Mouse (Mus musculus) neural tube, embryonic 10.5 days (tissue): Measurements from ENCODE around the gene Hmbs.

Experiments
- DNase-seq: peaks from one replicate; pipeline ENCODE4 v3.0.0-alpha.2; 2017; ENCODE audit warnings: low spot score; ENCODE audit errors: extremely low spot score

The Hmbs gene

DNA sequence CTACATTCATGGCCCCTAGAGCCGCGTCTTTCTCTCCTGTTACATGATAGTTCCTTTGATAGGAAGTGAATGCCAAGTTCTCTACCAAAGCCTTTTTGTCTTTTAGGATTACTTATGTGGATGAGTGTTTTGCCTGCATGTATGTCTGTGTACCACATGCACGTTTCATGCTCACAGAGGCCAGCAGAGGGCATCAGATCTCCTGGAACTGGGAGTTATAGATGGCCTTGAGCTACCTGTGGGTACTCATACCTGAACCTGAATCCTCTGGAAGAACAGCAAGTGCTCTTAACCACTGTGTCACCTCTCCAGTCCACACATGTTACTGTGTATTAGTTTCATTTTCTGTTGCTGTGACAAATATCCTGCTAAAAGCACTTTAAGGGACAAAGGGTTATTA is 51.5 kb downstream of the Hmbs start:
- peak; percentile 27 for DNase-seq

DNA sequence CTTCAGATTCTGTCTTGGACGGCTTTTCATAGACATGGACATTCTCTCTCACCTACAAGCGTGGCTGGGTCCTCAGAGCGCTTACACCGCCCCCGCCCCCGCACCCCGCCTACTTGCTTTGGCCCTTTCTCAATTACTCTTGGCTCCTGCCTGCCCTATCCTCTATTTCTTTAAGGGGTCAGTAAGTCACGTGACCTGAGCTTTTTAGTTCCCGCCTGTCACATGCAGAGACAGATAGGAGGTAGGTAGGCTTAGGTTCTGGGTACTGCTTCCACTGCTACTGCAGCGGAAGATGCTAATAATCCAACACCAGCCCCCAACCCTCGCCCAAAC is 55.1 kb downstream of the Hmbs start:
- DNase-seq: peak; percentile 22

DNA sequence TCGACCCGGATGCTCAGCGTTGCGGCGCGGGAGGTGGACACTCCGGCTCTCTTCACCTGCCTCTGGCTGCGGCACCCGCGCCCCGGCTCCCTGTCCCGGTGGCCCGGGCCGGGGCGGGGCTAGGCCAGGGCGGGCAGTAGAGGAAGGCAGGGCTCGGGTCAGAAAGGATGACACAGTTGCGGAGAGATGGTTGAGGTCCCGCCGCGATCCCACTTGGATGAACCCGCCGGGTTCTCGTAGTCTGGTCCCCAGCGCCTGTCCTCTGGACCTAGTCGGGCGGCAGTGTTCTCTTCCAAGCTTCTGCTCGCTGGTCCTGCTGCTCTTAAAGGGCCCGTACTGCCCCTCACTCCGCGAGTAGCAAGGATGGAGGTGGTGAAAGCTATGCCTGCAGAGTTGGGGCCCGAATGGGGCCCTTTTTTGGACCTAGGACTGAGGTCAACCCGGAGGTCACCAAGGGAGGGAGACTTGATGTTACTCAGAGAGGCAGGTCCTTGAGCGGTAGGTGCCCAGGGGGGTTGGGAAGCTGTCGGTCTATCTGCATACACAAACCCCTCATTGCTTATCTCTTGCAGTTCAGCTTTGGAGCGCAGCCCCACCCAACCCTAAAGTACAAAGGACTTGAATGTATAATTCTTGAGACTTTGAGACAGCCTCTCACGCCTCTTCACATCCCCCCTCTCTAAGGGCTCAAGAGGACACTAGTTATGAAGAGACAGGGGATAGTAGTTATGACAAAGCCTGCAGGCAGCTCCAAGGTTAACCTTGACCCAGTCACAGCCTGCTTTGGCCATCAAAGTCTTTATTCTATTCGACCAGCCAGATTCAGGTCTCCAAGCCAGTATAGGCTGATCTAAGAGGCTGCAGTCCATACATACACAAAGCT is 55.7 kb downstream of the Hmbs start, which contains the start of gene Abcg4:
Gene Abcg4 (minus strand): TSS at position 540 of the 883 bp plus-strand sequence.
- DNase-seq: peak; percentile 70

DNA sequence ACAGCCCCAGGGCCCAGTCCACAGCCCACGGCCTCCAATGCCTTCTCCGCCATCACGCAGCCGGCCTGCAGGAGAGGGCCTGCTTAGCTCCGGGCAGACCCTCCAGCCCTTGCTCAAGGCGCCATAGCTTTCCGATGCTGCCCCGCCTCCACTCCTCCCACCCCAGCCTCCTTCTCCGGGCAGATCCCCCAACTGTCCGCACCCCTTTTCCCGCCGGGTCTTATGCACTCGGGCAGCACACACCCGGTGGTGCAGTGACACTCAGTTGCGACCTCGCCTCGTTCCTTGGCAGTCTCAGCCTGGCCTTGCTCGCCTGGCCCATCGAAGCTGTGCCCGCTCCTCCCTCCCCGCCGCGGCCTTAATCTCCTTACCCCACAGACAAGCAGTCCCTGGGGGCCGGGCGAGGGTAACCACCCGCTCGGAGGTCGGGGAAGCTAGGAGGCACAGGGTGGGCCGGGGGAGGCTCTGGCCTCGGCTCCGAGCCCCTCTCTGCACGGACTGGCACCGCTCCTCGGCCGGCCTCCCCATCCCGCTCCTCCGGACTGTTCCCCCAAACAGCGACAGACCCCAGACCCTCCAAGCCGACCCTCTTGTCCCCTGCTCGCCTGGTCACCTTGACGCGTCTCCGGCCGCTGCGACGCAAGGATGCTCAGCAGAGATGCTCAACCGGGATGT is 56.5 kb downstream of the Hmbs start:
- no peak for DNase-seq

DNA sequence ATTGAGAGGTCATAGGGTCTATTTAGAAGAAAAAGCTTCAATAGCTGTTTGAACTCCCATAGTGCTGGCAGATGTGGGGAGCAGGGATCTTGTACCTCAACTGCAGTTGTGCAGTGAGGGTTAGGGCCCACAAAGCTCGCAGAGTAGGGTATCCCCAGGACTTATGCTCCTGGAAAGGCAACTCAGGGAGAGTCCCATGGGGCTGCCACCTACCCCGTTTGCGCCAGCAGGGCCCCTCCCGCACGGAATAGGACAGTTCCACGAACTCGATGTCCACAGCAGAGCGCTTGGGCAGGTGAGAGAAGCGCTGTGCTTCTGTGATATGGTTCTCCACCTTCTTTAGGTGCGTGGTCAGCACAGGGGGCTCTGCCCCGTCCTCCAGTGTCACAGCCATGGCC is 57.0 kb downstream of the Hmbs start:
- peak; percentile 18 for DNase-seq
